Mouse (Mus musculus) layer of hippocampus, postnatal 36 days (tissue): ENCODE measurements around the gene Tas2r135. TPM values are rescaled to one million over a fixed set of nuclear protein-coding genes. Genes with fewer than 3 reads are reported as not detected.

Experiments used
- DNase-seq, 2 experiments: peaks; one replicate each; pipeline ENCODE4 v3.0.0; 2022
- total RNA-seq, 2 experiments: library from RNA; stranded (reverse); gene quantifications; 2 replicates each; pipeline ENCODE4 v1.2.3; 2021

Tas2r135 gene
- total RNA-seq, 2 experiments from 2014 or later: not detected

- no peak for DNase-seq
These were observed 30.3 kb downstream of the Tas2r135 start for GRCm38 (mm10) chr6:42435490-42435889.

GRCm38 (mm10) chr6:42441395-42441794, 36.2 kb downstream of the Tas2r135 start:
- DNase-seq: no peak

GRCm38 (mm10) chr6:42444491-42444890, 39.3 kb downstream of the Tas2r135 start:
- no peak for DNase-seq

GRCm38 (mm10) chr6:42447381-42447780, 42.1 kb downstream of the Tas2r135 start:
- DNase-seq: no peak

Other genes starting within 250 kb of the Tas2r135 start
- gene Tas2r144, start 190.1 kb upstream of the Tas2r135 start, total RNA-seq: not detected
- gene Gstk1, start 159.5 kb upstream of the Tas2r135 start, total RNA-seq: 1 to 10 TPM; 9.5 to 9.6 TPM
- not detected for gene Tmem139, start 143.5 kb upstream of the Tas2r135 start, total RNA-seq
- gene Casp2, start 140.4 kb upstream of the Tas2r135 start, total RNA-seq: 10 to 100 TPM; 20.6 to 23.7 TPM
- gene Clcn1, start 118.7 kb upstream of the Tas2r135 start, total RNA-seq: 1 to 10 TPM; 2.7 to 3.6 TPM
- gene Fam131b, start 80.8 kb upstream of the Tas2r135 start, total RNA-seq: 10 to 100 TPM; 76.2 to 77.0 TPM
- 10 to 100 TPM; 42.8 to 45.0 TPM for gene Zyx, start 55.8 kb upstream of the Tas2r135 start, total RNA-seq
- gene Epha1, start 32.2 kb upstream of the Tas2r135 start, total RNA-seq: under 1 TPM in 1 of 2 experiments, not detected in 1; 0.15 TPM
- gene Tas2r143, start 5.2 kb upstream of the Tas2r135 start, total RNA-seq: under 1 TPM in 1 of 2 experiments, not detected in 1; 0.40 TPM
- not detected for gene Tas2r126, start 29.1 kb downstream of the Tas2r135 start, total RNA-seq
- gene Olfr458, start 59.8 kb downstream of the Tas2r135 start, total RNA-seq: not detected
- not detected for gene Olfr457, start 70.9 kb downstream of the Tas2r135 start, total RNA-seq
- not detected for gene Olfr456, start 81.8 kb downstream of the Tas2r135 start, total RNA-seq
- gene Olfr455, start 142.2 kb downstream of the Tas2r135 start, total RNA-seq: not detected
- gene Tcaf3, start 192.3 kb downstream of the Tas2r135 start, total RNA-seq: not detected
- under 1 TPM; 0.56 to 0.62 TPM for gene Tcaf2, start 239.8 kb downstream of the Tas2r135 start, total RNA-seq